ENCODE assay signal across 8 mouse cellular contexts in the genomic region with DNA sequence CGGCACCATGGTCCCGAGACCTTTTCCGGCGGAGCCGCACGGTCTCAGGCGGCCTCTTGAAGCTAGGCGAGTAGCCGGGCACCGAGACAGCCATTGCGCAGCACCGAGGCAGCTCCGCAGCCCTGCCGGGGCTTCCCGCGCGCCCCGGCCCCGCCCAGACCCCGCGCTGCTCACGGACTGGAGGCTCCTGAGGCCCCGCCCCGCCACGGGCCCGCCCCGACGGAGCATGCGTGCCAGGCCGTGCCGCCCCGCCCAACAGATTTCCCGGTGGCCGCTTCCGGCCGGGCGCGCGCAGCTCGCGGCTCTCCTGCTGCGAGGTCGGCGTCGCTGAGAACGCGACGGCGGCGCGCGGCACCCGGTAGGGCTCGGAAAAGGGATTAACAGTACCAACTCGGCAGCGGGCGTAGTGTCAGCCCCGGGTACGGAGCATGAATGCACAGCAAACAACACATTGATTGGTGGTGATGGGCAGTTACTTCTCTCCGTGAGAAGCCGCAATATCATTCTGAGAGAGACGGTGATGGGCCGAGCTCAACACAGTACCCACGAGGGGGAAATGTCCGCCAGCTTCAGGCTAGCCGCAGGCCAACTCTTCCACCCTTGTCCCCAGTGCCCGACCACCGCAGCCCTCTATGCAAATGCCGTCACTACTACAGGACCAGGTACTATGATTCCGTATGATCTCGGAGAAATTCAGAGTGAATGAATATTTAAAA. TPM values are rescaled to one million over a fixed set of nuclear protein-coding genes. Genes with fewer than 3 reads are reported as not detected.
DNase-seq lines count a peak whose midpoint lies in the region; ATAC-seq lines count a peak whose summit lies in the region.

A gene (minus strand): TSS at position 152 of the 716 bp plus-strand sequence.

- 1% methylated on average over 43 of the region's 71 CpGs for WGBS in hindbrain, embryonic 16.5 days

- H3K4me2 ChIP-seq in hindbrain, embryonic 16.5 days (ENCODE audit: low read length) = peak within 1 kb of the TSS; percentile 77

- DNase-seq in ZHBTc4 (ENCODE audit: low read depth, low spot score) = peak; percentile 96
- DNase-seq in cerebellum, postnatal 4 days (ENCODE audit: low spot score in 2 of 2) = peak; percentile 93 to 96
- peak; percentile 92 for DNase-seq in gastrocnemius, adult 18-20 months (ENCODE audit: low spot score)
- DNase-seq in left cerebral cortex, adult 18-20 months (ENCODE audit: low spot score in 2 of 2) = peak; percentile 93 to 95
- peak; percentile 96 to 97 for DNase-seq in lung, postnatal 4 days
- DNase-seq in retina, postnatal 1 day = peak; percentile 95
- DNase-seq in thymus, postnatal 4 days = peak; percentile 98

- H3K36me3 ChIP-seq in hindbrain, embryonic 16.5 days (ENCODE audit: control insufficient read depth, insufficient read depth, low read length) = peaks cover 13% of the 10 kb centered on the region; the same call in 1 of the 2 replicates

- ATAC-seq in hindbrain, embryonic 16.5 days = peak; percentile 99

- peaks cover 13% of the 10 kb centered on the region for H3K4me1 ChIP-seq in hindbrain, embryonic 16.5 days (ENCODE audit: control insufficient read depth, insufficient read depth, low read depth, low read length)

- H3K9me3 ChIP-seq in hindbrain, embryonic 16.5 days (ENCODE audit: control insufficient read depth, low read length) = no peaks in the 10 kb centered on the region

- H3K4me3 ChIP-seq in hindbrain, embryonic 16.5 days (ENCODE audit: low read length) = peak within 1 kb of the TSS; percentile 90

- H3K9ac ChIP-seq in hindbrain, embryonic 16.5 days (ENCODE audit: low read depth, low read length) = peak within 1 kb of the TSS; percentile 97

- no peaks in the 10 kb centered on the region for H3K27me3 ChIP-seq in hindbrain, embryonic 16.5 days (replicated peaks; ENCODE audit: control insufficient read depth, insufficient read depth, low read length)

- peak within 1 kb of the TSS; percentile 87 for H3K27ac ChIP-seq in hindbrain, embryonic 16.5 days (ENCODE audit: low read depth, low read length)

RNA-seq across cellular contexts. Expression of the gene that starts here (rescaled TPM):
- total RNA-seq in gastrocnemius, adult 18-20 months (2021) = 1 to 10 TPM; 1.1 TPM
- 19.4 and 21.5 TPM in 2 replicates for polyA plus RNA-seq in hindbrain, embryonic 16.5 days (2015; fragmentation: Nextera tagmentation; extraction: Ambion mirVana)
- 10 to 100 TPM; 20.1 to 20.5 TPM for total RNA-seq in left cerebral cortex, adult 18-20 months (2021)

Comparison
In these comparisons a context has a peak if more than half of its experiments do, and no peak if none do; other contexts are left out.
1. Peak in every context shown above with its lines: DNase-seq, ATAC-seq, H3K4me3 ChIP-seq and H3K27ac ChIP-seq.
2. RNA of the gene that starts here (total RNA-seq): 20.1 to 20.5 TPM in left cerebral cortex, adult 18-20 months; 1.1 TPM in gastrocnemius, adult 18-20 months; every median in the first group is over 4 times any median in the second.